ENCODE assay signal across 9 mouse cellular contexts in the genomic region with DNA sequence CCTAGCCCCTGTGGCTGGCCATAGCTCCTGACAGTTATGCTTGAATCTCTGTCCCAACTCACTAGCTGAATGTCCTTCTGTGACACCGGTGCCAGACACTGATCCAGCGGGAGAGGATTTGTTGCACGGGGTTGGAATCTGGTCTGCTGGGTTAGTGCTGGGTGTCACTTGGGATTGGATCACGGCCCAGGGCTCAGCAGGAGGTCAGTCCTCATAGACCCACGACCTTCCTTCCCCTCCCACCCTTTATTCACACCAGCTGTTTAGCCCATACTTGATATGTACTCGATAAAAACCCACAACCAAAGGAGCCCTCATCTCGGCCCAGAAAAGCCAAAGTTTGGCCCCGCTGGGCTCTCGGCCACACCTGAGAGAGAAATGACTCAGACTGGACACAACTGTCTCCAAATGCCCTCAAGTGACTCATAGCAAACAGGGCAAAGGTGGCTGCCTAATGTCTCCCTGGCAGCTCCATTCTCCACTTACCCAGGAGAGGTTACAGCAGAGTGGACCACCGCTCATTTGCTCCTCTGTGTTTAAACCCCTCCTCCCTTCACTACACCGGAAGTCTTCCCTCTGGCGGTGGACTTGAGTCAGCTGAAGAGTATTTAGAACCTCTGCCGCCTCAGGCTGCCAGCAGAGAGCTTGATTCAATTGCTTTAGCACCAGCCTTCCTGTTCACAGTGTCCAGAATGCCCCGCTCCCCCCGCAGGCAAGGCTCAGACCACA. TPM values are rescaled to one million over a fixed set of nuclear protein-coding genes. Genes with fewer than 3 reads are reported as not detected.
DNase-seq lines count a peak whose midpoint lies in the region; TF ChIP-seq lines count a peak whose summit lies in the region.
"Had no signal": no experiment of that assay in that cellular context is flagged by ENCODE, and none has a peak within 500 bp of the region (broad histone marks: within the 10 kb centered on the region; RNA-seq: fewer than 3 reads in every experiment).

No protein-coding gene starts in this region.

- H3K9ac ChIP-seq in heart, adult 2 months (ENCODE audit: low read depth, low read length), result no peak overlapping the region
- H3K9ac ChIP-seq: heart, embryonic 13.5 days had no signal

- H3K36me3 ChIP-seq in heart, adult 2 months (ENCODE audit: control insufficient read depth, insufficient read depth, low read length), result no peaks in the 10 kb centered on the region
- H3K36me3 ChIP-seq: heart, embryonic 13.5 days had no signal

- TF ChIP-seq EP300 in heart, adult 2 months (IDR thresholded peaks at IDR 0.05; ENCODE audit: insufficient read depth, low read depth, low read length), result no peak

- peaks cover 2% of the 10 kb centered on the region; the same call in 1 of the 2 replicates for H3K4me1 ChIP-seq in heart, adult 2 months (ENCODE audit: control insufficient read depth, insufficient read depth, low read length)

- whole genome bisulfite sequencing in heart, adult 2 months, result 35% methylated on average over 15 of the region's 15 CpGs

- H3K79me2 ChIP-seq in heart, adult 2 months (replicated peaks; ENCODE audit: control insufficient read depth, insufficient read depth, low read length), result no peaks in the 10 kb centered on the region

- no peak for DNase-seq in heart, adult 2 months
- no peak for DNase-seq in heart, adult 9 months (ENCODE audit: low spot score in 2 of 2)
- DNase-seq in urinary bladder, postnatal 25 days (ENCODE audit: low spot score), result peak; percentile 19
- DNase-seq in urinary bladder, postnatal 10 days (ENCODE audit: low spot score), result no peak
- DNase-seq in kidney, postnatal 36 days, result peak; percentile 32 to 64
- DNase-seq in spleen, postnatal 10 days (ENCODE audit: low spot score in 2 of 2), result no peak
- no peak for DNase-seq in layer of hippocampus, adult 8-10 months (ENCODE audit: low spot score in 2 of 2)
- no peak for DNase-seq in spleen, postnatal 36 days (ENCODE audit: low spot score in 2 of 2)

- no peak overlapping the region for H3K4me3 ChIP-seq in heart, adult 2 months
- H3K4me3 ChIP-seq: heart, embryonic 13.5 days had no signal

- TF ChIP-seq CTCF in heart, adult 2 months (IDR thresholded peaks at IDR 0.05), result peak; percentile 37

- no peaks in the 10 kb centered on the region for H3K27me3 ChIP-seq in heart, adult 2 months (ENCODE audit: control insufficient read depth, insufficient read depth, low read length)
- H3K27me3 ChIP-seq: heart, embryonic 13.5 days had no signal

- no peak for TF ChIP-seq POLR2A in heart, adult 2 months (IDR thresholded peaks at IDR 0.05; ENCODE audit: insufficient read depth, low read depth, low read length)

- intact Hi-C loops in heart, adult 2 months (cut with DNase I), result no loop called here

- no peak overlapping the region for H3K27ac ChIP-seq in heart, adult 2 months
- H3K27ac ChIP-seq: heart, embryonic 13.5 days had no signal

RNA-seq across cellular contexts. Expression of gene Tex35, which starts 27.2 kb away (rescaled TPM):
- not detected for total RNA-seq in heart, adult 2 months (2021)
- polyA plus RNA-seq in heart, adult 2 months (2012; rRNA removed), result not detected in 2 replicates
- under 1 TPM in 1 of 4 experiments, not detected in 3; 0.65 TPM for total RNA-seq in layer of hippocampus, adult 8-10 months (2022)
- polyA plus RNA-seq: heart, embryonic 13.5 days had no signal

Comparison
In these comparisons a context has a peak if more than half of its experiments do, and no peak if none do; other contexts are left out.
1. DNase-seq: peak in urinary bladder, postnatal 25 days (single experiment) and kidney, postnatal 36 days (2 of 2); none in heart, adult 2 months (0 of 2), heart, adult 9 months (0 of 2), urinary bladder, postnatal 10 days (single experiment), spleen, postnatal 10 days (0 of 2), layer of hippocampus, adult 8-10 months (0 of 2) and spleen, postnatal 36 days (0 of 2).